Comparison of ENCODE assay signal across 8 mouse cellular contexts in genomic region chr11:118232314-118232831, GRCm38 (mm10). TPM values are rescaled to one million over a fixed set of nuclear protein-coding genes. Genes with fewer than 3 reads are reported as not detected.
DNase-seq lines count a peak whose midpoint lies in the region; ATAC-seq and TF ChIP-seq lines count a peak whose summit lies in the region.

No protein-coding gene starts in this region.

- 39% methylated on average over 7 of the region's 7 CpGs for WGBS in kidney, embryonic 16.5 days
- WGBS in macrophage (ENCODE audit: missing documents) = 2% methylated on average over 7 of the region's 7 CpGs
- 32% methylated on average over 7 of the region's 7 CpGs for WGBS in forebrain, embryonic 14.5 days

- ATAC-seq in kidney, embryonic 16.5 days (ENCODE audit: low FRiP score, low TSS enrichment) = peak; percentile 52; the same call in 1 of the 2 replicates
- ATAC-seq in forebrain, embryonic 14.5 days = no peak

- no peaks in the 10 kb centered on the region for H3K36me3 ChIP-seq in kidney, embryonic 16.5 days (ENCODE audit: insufficient read depth, low read length)
- no peaks in the 10 kb centered on the region for H3K36me3 ChIP-seq in macrophage (ENCODE audit: inconsistent target)
- no peaks in the 10 kb centered on the region for H3K36me3 ChIP-seq in forebrain, embryonic 14.5 days (ENCODE audit: control insufficient read depth, insufficient read depth, low read length)

- peak; percentile 58; the same call in 1 of the 2 replicates for TF ChIP-seq CTCF in brain, embryonic 14.5 days (IDR thresholded peaks at IDR 0.05; ENCODE audit: borderline replicate concordance, extremely low read depth, insufficient read depth, insufficient read length)

- H3K9me3 ChIP-seq in kidney, embryonic 16.5 days (ENCODE audit: low read length) = no peaks in the 10 kb centered on the region
- no peaks in the 10 kb centered on the region for H3K9me3 ChIP-seq in forebrain, embryonic 14.5 days (replicated peaks; ENCODE audit: control insufficient read depth, low read length)

- H3K79me2 ChIP-seq in macrophage (ENCODE audit: inconsistent target) = peaks cover 100% of the 10 kb centered on the region

- no peak for TF ChIP-seq POLR2A in brain, embryonic 14.5 days (IDR thresholded peaks at IDR 0.05; ENCODE audit: borderline replicate concordance, extremely low read depth, insufficient read depth, insufficient read length, poor library complexity, severe bottlenecking)

- H3K4me1 ChIP-seq in kidney, embryonic 16.5 days (ENCODE audit: insufficient read depth, low read length) = peaks cover 25% of the 10 kb centered on the region
- no peaks in the 10 kb centered on the region for H3K4me1 ChIP-seq in forebrain, embryonic 14.5 days (ENCODE audit: control insufficient read depth, insufficient read depth, low read length)

- H3K27ac ChIP-seq in kidney, embryonic 16.5 days (ENCODE audit: low read length) = no peak overlapping the region
- H3K27ac ChIP-seq in macrophage = peak overlapping the region; percentile 62
- no peak overlapping the region for H3K27ac ChIP-seq in forebrain, embryonic 14.5 days (ENCODE audit: low read depth, low read length)

- no peak overlapping the region for H3K4me3 ChIP-seq in kidney, embryonic 16.5 days (ENCODE audit: low read length)
- peak overlapping the region; percentile 13; the same call in 1 of the 2 replicates for H3K4me3 ChIP-seq in macrophage (ENCODE audit: inconsistent target)
- no peak overlapping the region for H3K4me3 ChIP-seq in forebrain, embryonic 14.5 days (ENCODE audit: low read depth, low read length)

- no peaks in the 10 kb centered on the region for H3K27me3 ChIP-seq in kidney, embryonic 16.5 days (ENCODE audit: insufficient read depth, low read length)
- no peaks in the 10 kb centered on the region for H3K27me3 ChIP-seq in forebrain, embryonic 14.5 days (replicated peaks; ENCODE audit: control insufficient read depth, insufficient read depth, low read length)

- no peak overlapping the region for H3K4me2 ChIP-seq in kidney, embryonic 16.5 days (replicated peaks; ENCODE audit: low read depth, low read length)
- no peak overlapping the region for H3K4me2 ChIP-seq in forebrain, embryonic 14.5 days (ENCODE audit: low read length)

- DNase-seq in cerebellum, postnatal 10 days = peak; percentile 73 to 74
- no peak for DNase-seq in cerebellum, adult 11 months
- DNase-seq in 416B (ENCODE audit: low read depth) = peak; percentile 90
- no peak for DNase-seq in brain, embryonic 14.5 days (ENCODE audit: low read depth)
- DNase-seq in forebrain, embryonic 14.5 days (ENCODE audit: low spot score) = no peak
- no peak for DNase-seq in gastrocnemius, adult 18-20 months (ENCODE audit: low spot score)

- 0 out of 2 replicates have a peak overlapping the region, but pooled peaks have one; percentile 16 for H3K9ac ChIP-seq in kidney, embryonic 16.5 days (replicated peaks; ENCODE audit: low read length)
- no peak overlapping the region for H3K9ac ChIP-seq in forebrain, embryonic 14.5 days (ENCODE audit: low read length)

RNA-seq across cellular contexts. Expression of gene Cyth1, which starts 16.0 kb away (rescaled TPM):
- polyA plus RNA-seq in brain, embryonic 14.5 days (2012; rRNA removed) = 35.9 and 36.8 TPM in 2 replicates
- 17.9 and 18.2 TPM in 2 replicates for polyA plus RNA-seq in kidney, embryonic 16.5 days (2015; fragmentation: Nextera tagmentation; extraction: Ambion mirVana)
- total RNA-seq in macrophage (2018; cell fraction: chromatin; rRNA removed) = 100 to 1,000 TPM in 22 of 26 experiments, 10 to 100 TPM in 4; 82.3 to 803 (median 180) TPM
- total RNA-seq in macrophage (2018; cell fraction: cytosol; rRNA removed) = 100 to 1,000 TPM in 4 of 26 experiments, 10 to 100 TPM in 22; 32.2 to 107 (median 58.3) TPM
- 100 to 1,000 TPM in 12 of 26 experiments, 10 to 100 TPM in 14; 39.3 to 441 (median 84.8) TPM for total RNA-seq in macrophage (2018; cell fraction: nucleus; rRNA removed)
- polyA plus RNA-seq in macrophage (2018) = 62.6 to 194 TPM (median 68.7 TPM) in 3 replicates
- 21.9 and 24.8 TPM in 2 replicates for polyA plus RNA-seq in forebrain, embryonic 14.5 days (2014; fragmentation: Nextera tagmentation; extraction: Ambion mirVana)
- 10 to 100 TPM; 38.4 to 40.3 TPM for total RNA-seq in gastrocnemius, adult 18-20 months (2021)

RNA-seq across cellular contexts. Expression of gene Usp36, which starts 57.7 kb away (rescaled TPM):
- 20.0 and 23.4 TPM in 2 replicates for polyA plus RNA-seq in brain, embryonic 14.5 days (2012; rRNA removed)
- 21.4 and 24.8 TPM in 2 replicates for polyA plus RNA-seq in kidney, embryonic 16.5 days (2015; fragmentation: Nextera tagmentation; extraction: Ambion mirVana)
- total RNA-seq in macrophage (2018; cell fraction: chromatin; rRNA removed) = 10 to 100 TPM in 25 of 26 experiments, 1 to 10 TPM in 1; 9.5 to 62.3 (median 34.7) TPM
- 1 to 10 TPM; 2.0 to 7.8 (median 5.2) TPM for total RNA-seq in macrophage (2018; cell fraction: cytosol; rRNA removed)
- 10 to 100 TPM in 18 of 26 experiments, 1 to 10 TPM in 8; 5.9 to 37.0 (median 17.3) TPM for total RNA-seq in macrophage (2018; cell fraction: nucleus; rRNA removed)
- 4.3 to 7.9 TPM (median 5.4 TPM) in 3 replicates for polyA plus RNA-seq in macrophage (2018)
- 7.1 and 8.7 TPM in 2 replicates for polyA plus RNA-seq in forebrain, embryonic 14.5 days (2014; fragmentation: Nextera tagmentation; extraction: Ambion mirVana)
- total RNA-seq in gastrocnemius, adult 18-20 months (2021) = 10 to 100 TPM; 12.9 to 14.1 TPM

Comparison
In these comparisons a context has a peak if more than half of its experiments do, and no peak if none do; other contexts are left out.
1. DNase-seq: peak in cerebellum, postnatal 10 days (2 of 2) and 416B (single experiment); none in cerebellum, adult 11 months (single experiment), brain, embryonic 14.5 days (single experiment), forebrain, embryonic 14.5 days (single experiment) and gastrocnemius, adult 18-20 months (single experiment).